ENCODE assay signal across 19 mouse cellular contexts in genomic region chr4:62557436-62557835, GRCm38 (mm10). TPM values are rescaled to one million over a fixed set of nuclear protein-coding genes. Genes with fewer than 3 reads are reported as not detected.
DNase-seq lines count a peak whose midpoint lies in the region; ATAC-seq lines count a peak whose summit lies in the region.
"Had no signal": no experiment of that assay in that cellular context is flagged by ENCODE, and none has a peak within 500 bp of the region (broad histone marks: within the 10 kb centered on the region; RNA-seq: fewer than 3 reads in every experiment).

No protein-coding gene starts in this region.

- no peak overlapping the region for H3K4me3 ChIP-seq in forebrain, embryonic 14.5 days (ENCODE audit: low read depth, low read length)
- H3K4me3 ChIP-seq in forebrain, embryonic 15.5 days = no peak overlapping the region
- no peak overlapping the region for H3K4me3 ChIP-seq in heart, embryonic 14.5 days (ENCODE audit: control insufficient read depth in 1 of 2, insufficient read depth in 1 of 2, low read depth in 1 of 2, low read length in 2 of 2)
- H3K4me3 ChIP-seq in hindbrain, embryonic 14.5 days (replicated peaks; ENCODE audit: low read length) = no peak overlapping the region
- H3K4me3 ChIP-seq: embryonic facial prominence, embryonic 13.5 days; hindbrain, embryonic 15.5 days; intestine, embryonic 15.5 days; liver, embryonic 13.5 days; lung, embryonic 15.5 days had no signal

- H3K36me3 ChIP-seq in forebrain, embryonic 14.5 days (ENCODE audit: control insufficient read depth, insufficient read depth, low read length) = no peaks in the 10 kb centered on the region
- H3K36me3 ChIP-seq in forebrain, embryonic 15.5 days = no peaks in the 10 kb centered on the region
- H3K36me3 ChIP-seq in heart, embryonic 14.5 days (ENCODE audit: control insufficient read depth, insufficient read depth, low read length) = no peaks in the 10 kb centered on the region
- H3K36me3 ChIP-seq in hindbrain, embryonic 14.5 days (replicated peaks; ENCODE audit: control insufficient read depth, insufficient read depth) = no peaks in the 10 kb centered on the region
- H3K36me3 ChIP-seq: embryonic facial prominence, embryonic 13.5 days; hindbrain, embryonic 15.5 days; intestine, embryonic 15.5 days; liver, embryonic 13.5 days; lung, embryonic 15.5 days had no signal

- no peaks in the 10 kb centered on the region for H3K4me1 ChIP-seq in forebrain, embryonic 14.5 days (ENCODE audit: control insufficient read depth, insufficient read depth, low read length)
- H3K4me1 ChIP-seq in forebrain, embryonic 15.5 days = peaks cover 4% of the 10 kb centered on the region; the same call in 1 of the 2 replicates
- H3K4me1 ChIP-seq in heart, embryonic 14.5 days (ENCODE audit: control insufficient read depth in 2 of 2, insufficient read depth in 2 of 2, low read length in 2 of 2) = peaks cover 8 to 13% of the 10 kb centered on the region in 2 experiments
- H3K4me1 ChIP-seq in hindbrain, embryonic 14.5 days (replicated peaks; ENCODE audit: control insufficient read depth, insufficient read depth, low read length) = no peaks in the 10 kb centered on the region
- H3K4me1 ChIP-seq: embryonic facial prominence, embryonic 13.5 days; liver, embryonic 13.5 days; lung, embryonic 15.5 days had no signal

- no peak overlapping the region for H3K4me2 ChIP-seq in forebrain, embryonic 14.5 days (ENCODE audit: low read length)
- no peak overlapping the region for H3K4me2 ChIP-seq in forebrain, embryonic 15.5 days (replicated peaks)
- peak overlapping the region; percentile 32 for H3K4me2 ChIP-seq in heart, embryonic 14.5 days (ENCODE audit: low read length)
- H3K4me2 ChIP-seq in hindbrain, embryonic 14.5 days (replicated peaks) = no peak overlapping the region
- H3K4me2 ChIP-seq: embryonic facial prominence, embryonic 13.5 days; hindbrain, embryonic 15.5 days; intestine, embryonic 15.5 days; liver, embryonic 13.5 days; lung, embryonic 15.5 days; midbrain, embryonic 11.5 days had no signal

- intact Hi-C loops in heart, postnatal 36 days (cut with DNase I) = loop anchor here (10.0 kb wide), 1 partner anchor 557 kb away; no protein-coding TSS in a partner anchor
- intact Hi-C loops in gastrocnemius, postnatal 14 days (cut with DNase I; ENCODE audit: low total_unique reads) = no loop called here

- no peak for ATAC-seq in forebrain, embryonic 14.5 days
- ATAC-seq in forebrain, embryonic 15.5 days (replicated peaks) = no peak
- ATAC-seq in heart, embryonic 14.5 days (ENCODE audit: insufficient number of reproducible peaks, insufficient read depth, low FRiP score, low read depth) = 0 out of 2 replicates have a peak, but pooled peaks have one; percentile 40
- ATAC-seq in hindbrain, embryonic 14.5 days (ENCODE audit: low FRiP score) = no peak
- ATAC-seq: intestine, embryonic 15.5 days had no signal

- peak; percentile 29 for DNase-seq in forebrain, embryonic 14.5 days (ENCODE audit: low spot score)
- no peak for DNase-seq in heart, postnatal 36 days
- peak; percentile 33 for DNase-seq in CD4-positive helper T cell, adult 2 months (ENCODE audit: low read depth, low spot score)
- peak; percentile 67 for DNase-seq in brain, adult 2 months (ENCODE audit: low read depth, low spot score)
- DNase-seq in gastrocnemius, postnatal 14 days = no peak
- no peak for DNase-seq in hindbrain, embryonic 14.5 days (ENCODE audit: low spot score)
- DNase-seq: adrenal gland, adult 8-10 months; cerebellum, postnatal 10 days; kidney, postnatal 4 days; liver, embryonic 13.5 days; thymus, adult 18-20 months had no signal

- no peaks in the 10 kb centered on the region for H3K9me3 ChIP-seq in forebrain, embryonic 14.5 days (replicated peaks; ENCODE audit: control insufficient read depth, low read length)
- H3K9me3 ChIP-seq in forebrain, embryonic 15.5 days = no peaks in the 10 kb centered on the region
- no peaks in the 10 kb centered on the region for H3K9me3 ChIP-seq in heart, embryonic 14.5 days (ENCODE audit: control insufficient read depth, low read length)
- no peaks in the 10 kb centered on the region for H3K9me3 ChIP-seq in hindbrain, embryonic 14.5 days (ENCODE audit: control insufficient read depth, low read length)
- H3K9me3 ChIP-seq: embryonic facial prominence, embryonic 13.5 days; hindbrain, embryonic 15.5 days; intestine, embryonic 15.5 days; liver, embryonic 13.5 days; lung, embryonic 15.5 days had no signal

- H3K27me3 ChIP-seq in forebrain, embryonic 14.5 days (replicated peaks; ENCODE audit: control insufficient read depth, insufficient read depth, low read length) = no peaks in the 10 kb centered on the region
- 0 out of 2 replicates have a peak, but pooled peaks cover 3% of the 10 kb centered on the region for H3K27me3 ChIP-seq in forebrain, embryonic 15.5 days
- peaks cover 27% of the 10 kb centered on the region for H3K27me3 ChIP-seq in heart, embryonic 14.5 days (ENCODE audit: control insufficient read depth, insufficient read depth, low read length)
- no peaks in the 10 kb centered on the region for H3K27me3 ChIP-seq in hindbrain, embryonic 14.5 days (ENCODE audit: control insufficient read depth, insufficient read depth, low read length)
- H3K27me3 ChIP-seq: hindbrain, embryonic 15.5 days; intestine, embryonic 15.5 days; liver, embryonic 13.5 days; lung, embryonic 15.5 days had no signal

- no peak overlapping the region for H3K27ac ChIP-seq in forebrain, embryonic 14.5 days (ENCODE audit: low read depth, low read length)
- no peak overlapping the region for H3K27ac ChIP-seq in forebrain, embryonic 15.5 days (replicated peaks)
- peak overlapping the region in 1 of 2 experiments; percentile 59; a peak in 3 of 4 replicates for H3K27ac ChIP-seq in heart, embryonic 14.5 days (replicated peaks in 1 of 2; ENCODE audit: control insufficient read depth in 1 of 2, insufficient read depth in 1 of 2, low read depth in 2 of 2, low read length in 2 of 2)
- H3K27ac ChIP-seq in hindbrain, embryonic 14.5 days = no peak overlapping the region
- H3K27ac ChIP-seq: embryonic facial prominence, embryonic 13.5 days; hindbrain, embryonic 15.5 days; intestine, embryonic 15.5 days; liver, embryonic 13.5 days; lung, embryonic 15.5 days; macrophage had no signal

- no peak overlapping the region for H3K9ac ChIP-seq in forebrain, embryonic 14.5 days (ENCODE audit: low read length)
- no peak overlapping the region for H3K9ac ChIP-seq in forebrain, embryonic 15.5 days (replicated peaks)
- H3K9ac ChIP-seq in heart, embryonic 14.5 days (ENCODE audit: low read length) = no peak overlapping the region
- no peak overlapping the region for H3K9ac ChIP-seq in hindbrain, embryonic 14.5 days
- H3K9ac ChIP-seq: embryonic facial prominence, embryonic 13.5 days; hindbrain, embryonic 15.5 days; intestine, embryonic 15.5 days; liver, embryonic 13.5 days; lung, embryonic 15.5 days had no signal

- 50% methylated on average over 3 of the region's 3 CpGs for WGBS in forebrain, embryonic 14.5 days
- whole genome bisulfite sequencing in forebrain, embryonic 15.5 days = 42% methylated on average over 3 of the region's 3 CpGs
- 39% methylated on average over 3 of the region's 3 CpGs for WGBS in heart, embryonic 14.5 days
- 79% methylated on average over 3 of the region's 3 CpGs for WGBS in hindbrain, embryonic 14.5 days

RNA-seq across cellular contexts. Expression of gene Rgs3, which starts 2.2 kb away (rescaled TPM):
- 36.7 and 44.8 TPM in 2 replicates for polyA plus RNA-seq in forebrain, embryonic 14.5 days (2014; fragmentation: Nextera tagmentation; extraction: Ambion mirVana)
- polyA plus RNA-seq in forebrain, embryonic 15.5 days (2015; fragmentation: Nextera tagmentation; extraction: Ambion mirVana) = 46.7 and 53.4 TPM in 2 replicates
- 58.9 and 70.4 TPM in 2 replicates for polyA plus RNA-seq in heart, embryonic 14.5 days (2014; fragmentation: Nextera tagmentation; extraction: Ambion mirVana)
- 10 to 100 TPM; 26.8 to 37.1 TPM for total RNA-seq in heart, postnatal 36 days (2021)
- total RNA-seq in gastrocnemius, postnatal 14 days (2021) = 10 to 100 TPM; 17.2 to 18.5 TPM
- polyA plus RNA-seq in hindbrain, embryonic 14.5 days (2014; fragmentation: Nextera tagmentation; extraction: Ambion mirVana) = 35.2 and 42.9 TPM in 2 replicates

RNA-seq across cellular contexts. Expression of gene 4933430I17Rik, which starts 32.3 kb away (rescaled TPM):
- 0.95 and 0.97 TPM in 2 replicates for polyA plus RNA-seq in forebrain, embryonic 14.5 days (2014; fragmentation: Nextera tagmentation; extraction: Ambion mirVana)
- 0.60 and 0.79 TPM in 2 replicates for polyA plus RNA-seq in forebrain, embryonic 15.5 days (2015; fragmentation: Nextera tagmentation; extraction: Ambion mirVana)
- polyA plus RNA-seq in heart, embryonic 14.5 days (2014; fragmentation: Nextera tagmentation; extraction: Ambion mirVana) = 0.11 and 0.41 TPM in 2 replicates
- total RNA-seq in heart, postnatal 36 days (2021) = under 1 TPM in 1 of 2 experiments, not detected in 1; 0.22 TPM
- total RNA-seq in gastrocnemius, postnatal 14 days (2021) = under 1 TPM; 0.33 to 0.45 TPM
- 0.24 and 0.76 TPM in 2 replicates for polyA plus RNA-seq in hindbrain, embryonic 14.5 days (2014; fragmentation: Nextera tagmentation; extraction: Ambion mirVana)

RNA-seq across cellular contexts. Expression of gene Pole3, which starts 32.6 kb away (rescaled TPM):
- 78.6 and 80.3 TPM in 2 replicates for polyA plus RNA-seq in forebrain, embryonic 14.5 days (2014; fragmentation: Nextera tagmentation; extraction: Ambion mirVana)
- polyA plus RNA-seq in forebrain, embryonic 15.5 days (2015; fragmentation: Nextera tagmentation; extraction: Ambion mirVana) = 83.9 and 88.4 TPM in 2 replicates
- polyA plus RNA-seq in heart, embryonic 14.5 days (2014; fragmentation: Nextera tagmentation; extraction: Ambion mirVana) = 47.3 and 50.7 TPM in 2 replicates
- 10 to 100 TPM; 17.1 to 20.2 TPM for total RNA-seq in heart, postnatal 36 days (2021)
- total RNA-seq in gastrocnemius, postnatal 14 days (2021) = 10 to 100 TPM; 15.8 to 16.9 TPM
- polyA plus RNA-seq in hindbrain, embryonic 14.5 days (2014; fragmentation: Nextera tagmentation; extraction: Ambion mirVana) = 52.7 and 58.3 TPM in 2 replicates

RNA-seq across cellular contexts. Expression of gene Alad, which starts 37.7 kb away (rescaled TPM):
- polyA plus RNA-seq in forebrain, embryonic 14.5 days (2014; fragmentation: Nextera tagmentation; extraction: Ambion mirVana) = 73.8 and 80.9 TPM in 2 replicates
- 63.3 and 64.3 TPM in 2 replicates for polyA plus RNA-seq in forebrain, embryonic 15.5 days (2015; fragmentation: Nextera tagmentation; extraction: Ambion mirVana)
- polyA plus RNA-seq in heart, embryonic 14.5 days (2014; fragmentation: Nextera tagmentation; extraction: Ambion mirVana) = 67.2 and 69.3 TPM in 2 replicates
- 10 to 100 TPM; 68.1 to 68.2 TPM for total RNA-seq in heart, postnatal 36 days (2021)
- 10 to 100 TPM; 21.9 to 22.1 TPM for total RNA-seq in gastrocnemius, postnatal 14 days (2021)
- polyA plus RNA-seq in hindbrain, embryonic 14.5 days (2014; fragmentation: Nextera tagmentation; extraction: Ambion mirVana) = 73.4 and 75.2 TPM in 2 replicates

RNA-seq across cellular contexts. Expression of gene Hdhd3, which starts 54.2 kb away (rescaled TPM):
- polyA plus RNA-seq in forebrain, embryonic 14.5 days (2014; fragmentation: Nextera tagmentation; extraction: Ambion mirVana) = 12.8 and 13.8 TPM in 2 replicates
- polyA plus RNA-seq in forebrain, embryonic 15.5 days (2015; fragmentation: Nextera tagmentation; extraction: Ambion mirVana) = 10.8 TPM in 2 replicates
- 7.5 and 11.4 TPM in 2 replicates for polyA plus RNA-seq in heart, embryonic 14.5 days (2014; fragmentation: Nextera tagmentation; extraction: Ambion mirVana)
- 1 to 10 TPM; 3.2 to 3.8 TPM for total RNA-seq in heart, postnatal 36 days (2021)
- 1 to 10 TPM; 3.1 to 3.5 TPM for total RNA-seq in gastrocnemius, postnatal 14 days (2021)
- 11.7 and 13.3 TPM in 2 replicates for polyA plus RNA-seq in hindbrain, embryonic 14.5 days (2014; fragmentation: Nextera tagmentation; extraction: Ambion mirVana)

Comparison
In these comparisons a context has a peak if more than half of its experiments do, and no peak if none do; other contexts are left out.
1. DNase-seq: peak in forebrain, embryonic 14.5 days (single experiment), CD4-positive helper T cell, adult 2 months (single experiment) and brain, adult 2 months (single experiment); none in heart, postnatal 36 days (0 of 2), gastrocnemius, postnatal 14 days (single experiment) and hindbrain, embryonic 14.5 days (single experiment).